Mouse (Mus musculus): ENCODE results near the gene Ccdc7b. TPM values are rescaled to one million over a fixed set of nuclear protein-coding genes. Genes with fewer than 3 reads are reported as not detected.
"Not testable (repeated sequence)": the region's sequence is repeated elsewhere in the genome, so short reads cannot be mapped to it uniquely, and the experiment has no call there.

Gene Ccdc7b
- not detected for total RNA-seq (2021)
- long read RNA-seq, experiment 1 = 0 reads
- long read RNA-seq, experiment 2 = 0 reads

DNA sequence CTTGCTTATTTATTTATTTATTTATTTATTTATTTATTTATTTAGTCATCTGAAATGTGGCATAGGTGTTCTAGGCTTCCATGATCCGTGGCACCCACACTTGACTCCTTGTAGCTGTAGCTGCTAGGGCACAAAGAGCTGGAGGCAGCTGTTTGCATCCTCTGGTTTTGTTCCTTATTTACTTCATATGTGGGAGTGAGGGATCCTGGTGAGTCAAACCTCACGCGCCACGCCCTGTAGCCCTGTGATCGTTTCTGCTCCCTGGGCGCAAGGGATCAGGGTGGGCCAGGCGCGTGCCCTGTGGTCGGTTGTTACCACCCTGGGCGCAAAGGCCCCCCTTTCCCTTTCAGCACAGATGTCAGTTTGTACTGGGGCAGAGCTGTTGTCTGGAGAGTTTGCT is at the start of gene Ccdc7b:
Gene Ccdc7b, plus strand, starts transcription at position 301 of the 400 bp plus-strand sequence.
- intact Hi-C loops (cut with DNase I); DNase-seq (ENCODE audit: low spot score in 2 of 2): not testable (repeated sequence)

DNA sequence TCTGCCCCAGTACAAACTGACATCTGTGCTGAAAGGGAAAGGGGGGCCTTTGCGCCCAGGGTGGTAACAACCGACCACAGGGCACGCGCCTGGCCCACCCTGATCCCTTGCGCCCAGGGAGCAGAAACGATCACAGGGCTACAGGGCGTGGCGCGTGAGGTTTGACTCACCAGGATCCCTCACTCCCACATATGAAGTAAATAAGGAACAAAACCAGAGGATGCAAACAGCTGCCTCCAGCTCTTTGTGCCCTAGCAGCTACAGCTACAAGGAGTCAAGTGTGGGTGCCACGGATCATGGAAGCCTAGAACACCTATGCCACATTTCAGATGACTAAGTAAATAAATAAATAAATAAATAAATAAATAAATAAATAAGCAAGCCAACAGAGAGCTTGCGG is 1.5 kb upstream of the Ccdc7b start, which contains the start of gene Ccdc7a:
Gene Ccdc7a, minus strand, starts transcription at position 101 of the 400 bp plus-strand sequence.
- DNase-seq (ENCODE audit: low spot score in 2 of 2); intact Hi-C loops (cut with DNase I): not testable (repeated sequence)

DNA sequence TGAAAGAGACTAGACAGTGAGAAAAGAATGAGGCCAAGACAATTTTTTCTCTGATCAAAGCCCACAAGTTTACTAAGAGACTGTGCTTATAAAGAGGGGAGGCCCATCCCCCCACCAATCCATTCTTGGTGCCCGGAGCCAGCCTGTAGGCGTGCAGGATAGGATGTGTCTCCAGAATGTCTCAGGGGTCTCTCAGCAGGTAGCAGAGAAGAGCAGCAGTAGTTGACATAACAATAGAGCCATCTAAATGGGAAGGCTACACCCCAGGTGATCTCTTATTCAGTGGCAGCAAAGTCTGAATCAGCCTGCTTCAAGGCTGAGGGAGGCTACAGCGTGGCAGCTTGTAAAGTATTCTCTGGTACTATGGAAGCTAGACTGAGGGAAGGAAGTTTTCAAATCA is 48.8 kb downstream of the Ccdc7b start:
- intact Hi-C loops (cut with DNase I); DNase-seq (ENCODE audit: low spot score in 2 of 2): not testable (repeated sequence)

- intact Hi-C loops (cut with DNase I) = no loop called here
Observed at GRCm38 (mm10) chr8:129131561-129131960, 64.6 kb downstream of the Ccdc7b start, which contains the start of gene Gm10999. Gene Gm10999 (minus strand): TSS chr8:129131661.

GRCm38 (mm10) chr8:129133475-129133874 is 66.5 kb downstream of the Ccdc7b start:
- no peak for DNase-seq (ENCODE audit: low spot score in 2 of 2)
- intact Hi-C loops (cut with DNase I) = no loop called here

More at GRCm38 (mm10) chr8:129131561-129131960, 64.6 kb downstream of the Ccdc7b start, which contains the start of gene Gm10999:
- no peak for DNase-seq (ENCODE audit: low spot score in 2 of 2)

Other genes with a start within 250 kb of the Ccdc7b start
- not detected for gene Ccdc7a, start 1.6 kb upstream of the Ccdc7b start, total RNA-seq (2021)
- gene Gm10999, start 64.5 kb downstream of the Ccdc7b start, total RNA-seq (2021) = not detected
- 10 to 100 TPM; 21.6 to 22.0 TPM for gene 2610044O15Rik8, start 167.3 kb downstream of the Ccdc7b start, total RNA-seq (2021)